Mouse (Mus musculus) limb, embryonic 10.5 days (tissue): Measurements from ENCODE around the gene Mmd2. TPM values are rescaled to one million over a fixed set of nuclear protein-coding genes. Genes with fewer than 3 reads are reported as not detected.
A peak's percentile ranks its signal among the peaks of the same experiment; 100 is the strongest.

Source experiments
- DNase-seq: peaks from one replicate; pipeline ENCODE4 v3.0.0-alpha.2; 2017; ENCODE audit warnings: low spot score
- H3K27ac ChIP-seq: fragments of 300-500 bp; sonication (generic); 2 replicates; pipeline ENCODE4 v1.5.1; 2016; ENCODE audit warnings: mild to moderate bottlenecking
- H3K27me3 ChIP-seq: fragments of 300-500 bp; sonication (generic); 2 replicates; pipeline ENCODE4 v1.6.1; 2016; ENCODE audit warnings: low read depth, mild to moderate bottlenecking; ENCODE audit not compliant: poor library complexity, severe bottlenecking
- H3K36me3 ChIP-seq: fragments of 300-500 bp; sonication (generic); 2 replicates; pipeline ENCODE4 v1.6.1; 2016; ENCODE audit warnings: mild to moderate bottlenecking, moderate library complexity
- H3K4me1 ChIP-seq: fragments of 300-500 bp; sonication (generic); 2 replicates; pipeline ENCODE4 v1.6.1; 2016
- H3K4me3 ChIP-seq: fragments of 300-500 bp; sonication (generic); 2 replicates; pipeline ENCODE4 v1.5.1; 2016; ENCODE audit warnings: mild to moderate bottlenecking, moderate library complexity
- H3K9me3 ChIP-seq: fragments of 300-500 bp; sonication (generic); replicated peaks from 2 replicates; pipeline ENCODE4 v1.6.1; 2016; ENCODE audit warnings: mild to moderate bottlenecking
- WGBS: fragments of 180-500 bp; shearing (Covaris S2); methylation state at CpG from one replicate; pipeline ENCODE4 v1.1.7; 2016; 5-methylcytosine and 5-hydroxymethylcytosine counted together
- polyA plus RNA-seq: library from polyadenylated mRNA; unstranded; fragments of >200 nt; fragmentation: Nextera tagmentation; extraction: Ambion mirVana; gene quantifications from 2 replicates; pipeline ENCODE4 v1.2.1, GENCODE M21; 2016

Mmd2 gene
- 0.09 and 0.28 TPM in 2 replicates for polyA plus RNA-seq

DNA sequence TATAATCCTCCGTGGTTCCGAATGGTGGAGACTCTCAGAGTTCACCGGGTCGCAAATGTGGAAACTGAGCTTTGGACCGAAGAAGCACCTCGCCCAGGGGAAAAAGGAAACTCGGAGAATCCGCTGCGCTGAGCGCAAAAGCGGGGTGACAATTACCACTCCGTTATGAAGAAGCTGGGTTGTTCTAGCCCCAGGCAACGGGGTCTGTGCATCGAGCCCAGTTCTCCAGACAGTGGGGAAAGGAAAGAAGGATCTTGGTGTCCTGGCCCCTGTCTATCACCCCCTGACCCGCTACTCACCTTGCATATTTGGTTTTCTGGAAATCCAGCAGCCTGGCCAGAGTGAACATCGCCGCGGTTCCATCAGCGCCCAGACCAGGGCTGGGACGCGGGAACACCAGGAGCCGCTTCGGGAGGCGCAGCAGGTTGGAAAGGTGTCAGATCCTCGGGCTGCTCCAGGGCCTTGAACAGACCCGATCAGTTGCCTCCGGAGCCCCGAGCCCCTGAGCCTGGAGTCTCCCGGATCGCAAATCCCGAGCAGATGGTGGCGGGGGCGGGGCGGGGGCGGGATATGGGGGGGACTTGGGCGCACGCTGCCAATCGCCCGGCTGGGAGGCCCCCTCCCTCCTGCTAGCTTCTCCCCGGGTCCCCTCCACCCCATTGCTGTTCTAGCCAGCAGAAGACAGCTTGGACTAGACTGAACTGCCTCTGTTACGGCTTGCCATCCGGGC, at the start of gene Mmd2:
Gene Mmd2 (minus strand): TSS at position 542 of the 730 bp plus-strand sequence.
- H3K4me3 ChIP-seq: peak within 1 kb of the TSS; percentile 57
- H3K27me3 ChIP-seq: peaks cover 39% of the 10 kb centered on the region
- H3K9me3 ChIP-seq: no peaks in the 10 kb centered on the region
- DNase-seq: peak; percentile 61
- no peaks in the 10 kb centered on the region for H3K36me3 ChIP-seq
- peaks cover 9% of the 10 kb centered on the region for H3K4me1 ChIP-seq
- peak within 1 kb of the TSS; percentile 58 for H3K27ac ChIP-seq
- WGBS: 5% methylated on average over 42 of the region's 42 CpGs

DNA sequence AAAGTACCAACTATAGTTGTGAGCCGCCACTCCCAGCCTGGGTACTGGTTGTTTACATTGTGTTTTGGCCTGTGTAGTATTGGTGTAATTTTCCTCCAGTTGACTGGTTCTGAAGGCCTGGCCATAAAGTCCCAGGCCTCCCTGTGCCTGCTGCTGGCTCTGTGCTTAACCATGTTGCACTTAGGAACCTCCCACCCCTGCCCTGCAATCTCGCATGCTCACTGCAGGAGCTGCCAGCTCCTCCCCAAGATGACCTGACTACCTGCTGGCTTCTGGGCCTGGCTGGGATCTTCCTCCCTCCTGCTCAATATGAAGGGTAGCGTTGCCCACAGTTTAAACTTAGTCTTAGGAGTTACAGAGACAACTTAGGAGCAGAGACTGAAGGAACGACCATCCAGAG, 43.7 kb upstream of the Mmd2 start:
- DNase-seq: no peak
- Histone ChIP-seq H3K4me1 (peaks cover 11% of the 10 kb centered on the region), H3K27ac (no peak overlapping the region), H3K9me3 (no peaks in the 10 kb centered on the region), H3K4me3 (no peak overlapping the region), H3K36me3 (peaks cover 45% of the 10 kb centered on the region), H3K27me3 (no peaks in the 10 kb centered on the region)
- WGBS: 55% methylated on average over 4 of the region's 4 CpGs

DNA sequence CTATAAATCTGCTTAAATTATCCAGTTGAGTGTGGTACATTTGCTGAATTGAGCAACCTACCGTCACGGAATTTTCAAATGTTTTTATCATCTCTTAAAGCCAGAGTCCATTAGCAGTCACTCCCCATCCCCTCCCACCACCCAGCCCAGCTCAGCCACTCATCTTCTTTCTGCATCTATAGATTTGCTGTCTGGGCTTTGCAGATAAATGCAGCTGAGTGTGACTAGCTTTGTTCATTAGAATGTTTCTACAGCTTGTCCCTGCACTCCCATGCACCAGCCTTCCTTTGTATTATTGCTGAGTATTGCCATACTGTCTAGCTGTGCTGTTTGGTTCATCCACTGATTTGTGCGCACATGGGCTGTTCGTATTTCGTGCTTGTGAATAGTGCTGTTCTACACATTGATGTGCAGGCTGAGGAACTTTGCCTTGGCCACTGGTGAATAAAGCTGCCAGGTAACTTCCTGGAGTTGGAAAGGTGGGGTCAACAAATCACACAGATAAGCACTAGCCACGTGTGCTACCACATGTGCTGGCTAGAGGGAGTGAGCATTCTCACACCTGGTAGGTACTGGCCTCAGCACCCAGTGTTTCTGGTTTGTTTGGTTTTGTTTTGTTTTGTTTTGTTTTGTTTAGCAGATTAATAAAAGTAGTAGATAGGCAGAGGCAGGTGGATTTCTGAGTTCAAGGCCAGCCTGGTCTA, 42.3 kb upstream of the Mmd2 start:
- no peaks in the 10 kb centered on the region for H3K9me3 ChIP-seq
- peaks cover 11% of the 10 kb centered on the region for H3K4me1 ChIP-seq
- no peak overlapping the region for H3K27ac ChIP-seq
- WGBS: 81% methylated on average over 6 of the region's 6 CpGs
- H3K27me3 ChIP-seq: no peaks in the 10 kb centered on the region
- DNase-seq: no peak
- no peak overlapping the region for H3K4me3 ChIP-seq
- peaks cover 40% of the 10 kb centered on the region for H3K36me3 ChIP-seq

DNA sequence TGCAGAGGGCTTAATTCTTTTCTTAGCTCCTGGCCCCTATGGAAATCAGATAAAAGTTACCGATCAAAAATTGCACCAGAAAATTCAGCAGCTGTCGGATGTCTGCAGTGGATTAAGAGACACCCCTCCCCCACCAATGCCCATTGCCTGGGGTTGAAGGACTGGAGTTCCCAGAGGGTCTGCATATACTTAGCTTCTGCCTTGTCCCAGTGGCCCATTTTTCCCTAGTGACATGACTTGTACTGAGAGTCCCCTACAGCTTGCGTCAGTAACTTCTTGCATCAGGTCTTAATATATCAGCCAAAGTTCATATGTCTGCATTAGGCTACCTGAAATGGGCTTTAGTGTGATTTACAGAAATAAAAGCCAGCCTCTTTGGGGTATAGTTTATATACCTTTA, 41.8 kb upstream of the Mmd2 start:
- WGBS: 75% methylated on average over 3 of the region's 3 CpGs
- no peak overlapping the region for H3K27ac ChIP-seq
- H3K9me3 ChIP-seq: no peaks in the 10 kb centered on the region
- no peaks in the 10 kb centered on the region for H3K27me3 ChIP-seq
- no peak for DNase-seq
- peaks cover 36% of the 10 kb centered on the region for H3K36me3 ChIP-seq
- peaks cover 11% of the 10 kb centered on the region for H3K4me1 ChIP-seq
- no peak overlapping the region for H3K4me3 ChIP-seq

DNA sequence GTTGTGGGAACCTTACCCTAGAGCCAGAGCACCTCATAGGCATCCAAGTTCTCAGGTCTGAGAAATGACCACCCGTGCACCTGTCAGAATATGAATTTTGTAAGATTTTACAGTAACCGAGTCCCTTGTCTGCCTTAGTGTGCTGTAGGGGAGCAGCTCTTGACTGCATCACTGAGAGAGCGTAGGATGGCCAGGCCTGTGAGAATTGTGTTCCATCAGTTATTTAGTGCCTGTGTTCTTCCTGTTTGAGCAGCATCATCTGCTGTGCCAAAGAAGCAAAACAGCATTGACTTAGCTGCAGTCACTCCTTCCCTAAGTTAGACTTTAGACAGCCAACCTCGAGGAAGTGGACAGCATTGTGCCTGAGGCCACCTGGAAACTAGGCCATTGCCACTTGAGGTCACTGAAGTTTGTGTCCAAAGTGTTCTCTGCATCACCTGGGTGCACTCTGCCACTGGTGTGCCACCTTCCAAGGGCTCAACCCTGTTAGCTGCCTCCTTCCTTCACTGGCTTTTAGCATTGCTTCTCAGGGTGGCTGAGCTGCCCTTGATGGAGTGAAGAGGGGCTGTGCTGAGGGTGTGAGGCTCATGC, 41.0 kb upstream of the Mmd2 start:
- Histone ChIP-seq H3K4me3 (no peak overlapping the region), H3K27ac (peak overlapping the region; percentile 31; the same call in 1 of the 2 replicates), H3K4me1 (peaks cover 11% of the 10 kb centered on the region), H3K9me3 (no peaks in the 10 kb centered on the region), H3K27me3 (no peaks in the 10 kb centered on the region), H3K36me3 (peaks cover 36% of the 10 kb centered on the region)
- 88% methylated on average over 4 of the region's 4 CpGs for WGBS
- no peak for DNase-seq

DNA sequence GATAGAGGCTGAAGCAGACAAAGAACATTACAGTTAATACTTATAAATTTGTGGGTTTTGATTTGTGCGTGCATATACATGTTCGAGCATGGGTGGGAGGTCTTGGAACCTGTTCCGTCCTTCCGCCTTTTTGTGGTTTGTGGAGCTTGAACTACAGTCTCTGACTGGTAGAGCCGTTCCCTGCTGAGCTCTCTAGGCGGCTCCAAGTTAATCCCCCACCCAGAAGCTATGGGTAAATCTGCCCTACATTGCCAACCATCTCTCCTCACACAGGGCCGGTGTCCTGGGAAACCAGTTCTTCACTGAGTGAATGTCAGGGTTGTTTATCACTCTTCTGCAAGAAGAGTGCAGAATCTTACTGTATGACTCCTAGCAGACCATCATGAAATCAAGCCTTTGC, 39.6 kb upstream of the Mmd2 start:
- Histone ChIP-seq H3K27me3 (no peaks in the 10 kb centered on the region), H3K4me3 (no peak overlapping the region), H3K9me3 (no peaks in the 10 kb centered on the region), H3K4me1 (peaks cover 11% of the 10 kb centered on the region), H3K36me3 (peaks cover 45% of the 10 kb centered on the region), H3K27ac (no peak overlapping the region)
- DNase-seq: no peak
- 89% methylated on average over 7 of the region's 7 CpGs for WGBS

DNA sequence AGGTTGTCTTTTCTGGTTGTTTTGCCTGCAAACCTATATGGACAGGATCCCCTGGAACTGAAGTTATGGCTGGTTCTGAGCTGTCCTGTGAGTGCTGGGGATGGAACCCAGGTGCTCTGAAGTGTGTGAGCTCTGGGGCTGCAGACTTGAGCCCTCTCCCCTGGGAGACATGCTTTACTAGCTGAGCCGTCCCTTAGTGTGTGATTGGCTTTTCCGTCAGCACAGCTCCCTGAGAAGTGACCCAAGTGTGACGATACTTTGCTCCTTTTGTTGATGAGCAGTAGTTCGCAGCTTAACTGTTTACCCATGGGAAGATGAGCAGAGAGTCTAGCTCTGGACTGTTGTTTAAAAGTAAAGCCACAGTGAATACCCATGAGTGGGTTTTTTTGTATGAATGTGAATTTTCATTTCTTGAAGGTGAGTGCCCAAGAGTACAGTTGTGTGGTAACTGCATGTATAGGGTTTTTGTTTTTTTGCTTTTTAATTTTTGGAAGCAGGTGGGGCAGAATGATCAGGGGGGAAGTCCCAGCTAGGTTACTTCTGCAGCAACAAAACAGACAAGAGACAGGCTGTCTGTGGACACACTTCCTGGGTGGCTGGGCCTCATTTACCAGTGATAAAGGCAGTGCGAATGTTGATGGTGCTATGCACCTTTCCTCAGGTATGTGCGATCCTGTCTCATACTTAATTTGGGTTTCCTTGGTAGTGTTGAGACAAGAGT, 32.9 kb upstream of the Mmd2 start:
- WGBS: 92% methylated on average over 6 of the region's 6 CpGs
- peaks cover 85% of the 10 kb centered on the region for H3K36me3 ChIP-seq

DNA sequence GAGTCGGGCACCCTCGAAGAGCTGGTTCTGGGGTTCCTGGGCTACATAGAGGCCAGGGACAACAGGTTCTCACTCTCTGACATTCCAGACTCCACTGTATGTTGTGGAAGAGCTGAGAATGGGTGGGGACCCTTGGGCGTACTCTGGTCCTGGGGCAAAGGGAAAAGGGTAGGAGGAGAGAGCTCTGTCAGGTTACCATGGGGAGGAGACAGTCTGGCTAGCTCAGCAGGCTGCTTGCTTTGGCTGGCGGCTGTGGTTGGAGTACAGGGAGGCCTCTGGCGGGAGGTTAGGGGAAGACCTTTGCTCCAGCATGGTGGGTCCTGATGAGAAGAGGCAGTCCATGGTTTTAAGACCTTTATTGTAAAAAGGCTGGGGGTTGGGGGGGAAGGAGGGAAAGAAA, 31.5 kb upstream of the Mmd2 start:
- Histone ChIP-seq H3K27ac (no peak overlapping the region), H3K27me3 (no peaks in the 10 kb centered on the region), H3K9me3 (no peaks in the 10 kb centered on the region), H3K4me1 (no peaks in the 10 kb centered on the region), H3K36me3 (peaks cover 93% of the 10 kb centered on the region), H3K4me3 (no peak overlapping the region)
- WGBS: 89% methylated on average over 5 of the region's 5 CpGs
- no peak for DNase-seq

More for the DNA sequence above, 32.9 kb upstream of the Mmd2 start:
- Histone ChIP-seq H3K4me1 (no peaks in the 10 kb centered on the region), H3K9me3 (no peaks in the 10 kb centered on the region), H3K27me3 (no peaks in the 10 kb centered on the region), H3K27ac (no peak overlapping the region), H3K4me3 (no peak overlapping the region)
- no peak for DNase-seq

DNA sequence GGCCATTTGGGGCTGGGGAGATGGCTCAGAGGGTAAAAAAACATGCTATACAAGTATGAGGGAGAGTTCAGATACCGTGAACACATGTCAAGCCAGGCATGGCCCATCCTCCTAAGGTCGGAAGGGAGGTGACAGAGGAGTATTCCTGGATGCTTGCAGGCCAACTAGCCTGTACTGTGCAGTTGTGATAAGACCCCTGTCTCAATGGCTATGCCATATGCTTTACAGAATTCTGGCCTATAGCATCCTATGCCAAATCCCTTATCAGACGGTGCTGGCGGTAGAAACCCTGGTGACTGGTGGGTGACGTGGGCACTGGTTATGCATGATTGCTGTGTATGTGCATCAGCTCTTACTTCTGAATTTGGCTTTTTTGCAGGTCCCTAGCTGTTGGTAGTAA, 29.2 kb upstream of the Mmd2 start:
- DNase-seq: no peak
- no peaks in the 10 kb centered on the region for H3K9me3 ChIP-seq
- WGBS: 95% methylated on average over 5 of the region's 5 CpGs
- no peaks in the 10 kb centered on the region for H3K4me1 ChIP-seq
- H3K27me3 ChIP-seq: no peaks in the 10 kb centered on the region
- H3K4me3 ChIP-seq: no peak overlapping the region
- H3K36me3 ChIP-seq: peaks cover 99% of the 10 kb centered on the region
- no peak overlapping the region for H3K27ac ChIP-seq

DNA sequence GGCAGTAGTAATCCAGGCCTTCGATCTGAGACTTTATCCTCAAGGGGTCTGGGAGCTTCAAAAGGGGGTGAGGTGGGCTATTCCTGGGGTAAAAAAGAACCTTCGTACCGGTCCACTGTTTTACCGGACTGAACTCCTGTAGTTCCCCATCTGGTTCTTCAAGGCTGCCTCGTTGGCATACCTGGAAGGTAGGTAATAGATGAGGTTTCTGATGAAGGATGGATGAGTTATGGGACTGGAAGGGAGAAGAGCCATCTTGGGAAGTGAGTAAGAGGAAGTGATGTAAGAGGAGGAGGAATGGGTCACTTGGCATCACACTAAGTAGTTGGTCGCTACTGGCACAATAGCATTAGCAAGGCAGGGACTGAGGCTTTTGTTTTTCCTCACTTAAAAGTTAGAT, 21.6 kb upstream of the Mmd2 start:
- Histone ChIP-seq H3K27me3 (no peaks in the 10 kb centered on the region), H3K9me3 (no peaks in the 10 kb centered on the region), H3K36me3 (peaks cover 41% of the 10 kb centered on the region), H3K27ac (peak overlapping the region; percentile 94), H3K4me3 (peak overlapping the region; percentile 97), H3K4me1 (peaks cover 28% of the 10 kb centered on the region)
- no peak for DNase-seq
- 12% methylated on average over 6 of the region's 6 CpGs for WGBS

DNA sequence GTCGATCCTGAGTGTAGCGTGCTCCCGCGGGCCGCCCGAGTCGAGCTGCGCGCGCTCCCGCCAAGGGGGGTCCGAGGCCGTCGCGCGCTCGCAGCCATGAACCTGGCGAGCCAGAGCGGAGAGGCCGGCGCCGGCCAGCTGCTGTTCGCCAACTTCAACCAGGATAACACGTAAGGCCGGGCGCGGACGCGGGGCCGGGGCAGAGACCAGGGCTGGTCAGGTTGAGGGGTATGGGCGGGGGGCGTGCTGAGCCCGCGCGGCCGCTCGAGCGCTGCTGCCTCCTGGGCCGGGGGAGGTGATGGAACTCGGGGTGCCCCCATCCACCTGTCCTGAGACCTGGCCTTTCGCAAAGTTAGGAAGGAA, 21.0 kb upstream of the Mmd2 start:
- peaks cover 28% of the 10 kb centered on the region for H3K4me1 ChIP-seq
- peak overlapping the region; percentile 97 for H3K4me3 ChIP-seq
- H3K27me3 ChIP-seq: no peaks in the 10 kb centered on the region
- H3K9me3 ChIP-seq: no peaks in the 10 kb centered on the region
- peak overlapping the region; percentile 94 for H3K27ac ChIP-seq
- no peak for DNase-seq
- 1% methylated on average over 41 of the region's 41 CpGs for WGBS
- peaks cover 36% of the 10 kb centered on the region for H3K36me3 ChIP-seq

DNA sequence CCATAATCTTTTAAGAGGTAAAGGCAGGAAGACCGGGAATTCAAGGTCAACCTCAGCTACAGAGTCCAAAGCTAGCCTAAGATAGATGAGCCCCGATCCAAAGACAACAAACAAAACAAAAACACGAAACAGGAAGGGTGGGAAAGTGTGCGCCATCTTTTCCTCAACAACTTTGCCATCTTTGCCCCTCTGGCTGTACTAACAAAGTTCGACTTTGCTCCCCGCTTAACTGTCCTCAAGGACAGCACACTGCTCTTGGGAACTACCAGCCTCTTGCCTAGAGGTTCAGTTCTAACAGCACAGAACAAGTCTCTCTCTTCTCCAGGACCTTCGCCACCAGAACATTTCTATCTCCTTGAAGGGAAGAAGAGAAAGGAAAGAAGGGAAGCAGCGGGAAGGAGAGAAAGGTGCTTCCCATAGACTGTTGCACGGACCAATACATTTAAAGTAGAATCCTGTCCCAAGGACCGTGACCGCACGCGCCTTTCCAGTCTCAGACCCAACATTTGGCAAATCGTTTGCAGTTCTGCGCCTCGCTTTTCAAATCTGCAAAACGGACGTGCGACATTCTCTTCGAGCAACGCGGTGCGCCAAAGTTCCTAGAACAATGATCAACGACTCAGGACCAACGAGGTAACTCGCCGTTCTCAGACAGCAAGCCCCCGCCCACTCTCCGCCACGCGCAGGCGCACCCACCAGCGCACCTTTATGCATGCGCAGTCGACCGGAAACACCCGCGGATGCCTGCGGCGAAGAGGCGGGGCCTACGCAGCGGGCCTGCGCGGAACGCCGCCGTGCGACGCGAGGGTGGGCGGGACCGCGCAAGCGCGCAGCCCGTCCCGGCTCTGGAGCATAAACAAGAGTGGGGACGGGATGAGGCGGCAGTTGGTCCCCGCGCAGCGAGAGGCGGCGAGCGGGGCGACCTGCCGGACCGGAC, 20.4 kb upstream of the Mmd2 start:
- Histone ChIP-seq H3K27ac (peak overlapping the region; percentile 94), H3K4me3 (peak overlapping the region; percentile 97), H3K4me1 (peaks cover 28% of the 10 kb centered on the region), H3K36me3 (peaks cover 30% of the 10 kb centered on the region), H3K9me3 (no peaks in the 10 kb centered on the region), H3K27me3 (no peaks in the 10 kb centered on the region)
- peak; percentile 99 for DNase-seq
- WGBS: under 1% methylated on average over 69 of the region's 69 CpGs
